Mouse (Mus musculus): ENCODE measurements around the gene Atp6v0a1. TPM values are rescaled to one million over a fixed set of nuclear protein-coding genes. Genes with fewer than 3 reads are reported as not detected.

Atp6v0a1 gene
- total and polyA plus RNA-seq, 2 experiments from 2014 or later, result 162 to 179 TPM

DNA sequence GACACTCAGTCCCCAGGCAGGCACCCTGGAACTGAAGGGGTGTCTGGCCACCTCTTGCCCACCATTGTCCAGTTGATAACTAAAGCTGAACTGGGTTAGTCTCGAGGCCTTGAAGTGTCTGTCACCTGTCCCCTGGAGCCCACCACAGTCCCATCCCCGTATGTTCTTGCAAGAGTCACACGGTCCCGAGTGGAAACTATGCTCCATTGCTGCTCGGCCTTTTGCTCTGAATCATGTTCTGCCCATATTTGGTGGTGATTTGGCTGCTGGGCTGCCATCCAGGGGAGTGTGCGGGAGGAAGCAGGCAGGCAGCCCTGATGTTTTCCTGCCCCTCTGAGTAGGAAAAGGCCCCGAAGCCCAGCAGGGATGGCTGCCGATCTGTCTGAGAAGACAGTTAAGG lies 50.9 kb downstream of the Atp6v0a1 start:
- Histone ChIP-seq H3K9ac (no peak overlapping the region), H3K4me1 (ENCODE audit: insufficient read depth) (no peaks in the 10 kb centered on the region), H3K4me2 (ENCODE audit: low read depth) (no peak overlapping the region), H3K27me3 (ENCODE audit: insufficient read depth, low read length) (no peaks in the 10 kb centered on the region), H3K36me3 (ENCODE audit: insufficient read depth) (peaks cover 78% of the 10 kb centered on the region), H3K4me3 (ENCODE audit: low read depth, low read length) (no peak overlapping the region), H3K27ac (ENCODE audit: low read depth, low read length) (no peak overlapping the region), H3K9me3 (ENCODE audit: low read length) (no peaks in the 10 kb centered on the region)
- 74% methylated on average over 8 of the region's 8 CpGs for WGBS
- TF ChIP-seq CTCF (IDR thresholded peaks at IDR 0.05; ENCODE audit: low read depth), result no peak
- ATAC-seq (no peak), DNase-seq (no peak)

DNA sequence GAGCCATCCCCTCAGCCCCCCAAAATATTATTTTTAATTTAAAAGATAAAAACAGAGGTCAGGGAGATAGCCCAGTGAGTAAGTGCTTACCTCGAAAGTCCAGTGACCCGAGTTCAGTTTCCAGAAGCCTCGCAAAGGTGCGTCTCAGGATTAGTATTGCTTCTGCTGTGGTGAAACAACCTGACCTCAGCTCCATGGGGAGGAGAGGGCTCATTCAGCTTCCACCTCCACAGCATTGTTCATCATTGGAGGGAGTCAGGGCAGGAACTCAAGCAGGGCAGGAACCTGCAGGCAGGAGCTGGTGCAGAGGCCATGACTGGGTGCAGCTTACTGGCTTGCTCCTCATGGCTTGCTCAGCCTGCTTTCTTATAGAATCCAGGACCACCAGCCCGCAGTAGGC lies 51.8 kb downstream of the Atp6v0a1 start:
- H3K9ac ChIP-seq, result no peak overlapping the region
- H3K27me3 ChIP-seq (ENCODE audit: insufficient read depth, low read length), result no peaks in the 10 kb centered on the region
- WGBS, result 87% methylated on average over 5 of the region's 5 CpGs
- DNase-seq (no peak), ATAC-seq (no peak)
- no peaks in the 10 kb centered on the region for H3K4me1 ChIP-seq (ENCODE audit: insufficient read depth)
- H3K9me3 ChIP-seq (ENCODE audit: low read length), result no peaks in the 10 kb centered on the region
- TF ChIP-seq CTCF (IDR thresholded peaks at IDR 0.05; ENCODE audit: low read depth), result no peak
- no peak overlapping the region for H3K4me3 ChIP-seq (ENCODE audit: low read depth, low read length)
- peaks cover 68% of the 10 kb centered on the region for H3K36me3 ChIP-seq (ENCODE audit: insufficient read depth)
- no peak overlapping the region for H3K27ac ChIP-seq (ENCODE audit: low read depth, low read length)
- no peak overlapping the region for H3K4me2 ChIP-seq (ENCODE audit: low read depth)

DNA sequence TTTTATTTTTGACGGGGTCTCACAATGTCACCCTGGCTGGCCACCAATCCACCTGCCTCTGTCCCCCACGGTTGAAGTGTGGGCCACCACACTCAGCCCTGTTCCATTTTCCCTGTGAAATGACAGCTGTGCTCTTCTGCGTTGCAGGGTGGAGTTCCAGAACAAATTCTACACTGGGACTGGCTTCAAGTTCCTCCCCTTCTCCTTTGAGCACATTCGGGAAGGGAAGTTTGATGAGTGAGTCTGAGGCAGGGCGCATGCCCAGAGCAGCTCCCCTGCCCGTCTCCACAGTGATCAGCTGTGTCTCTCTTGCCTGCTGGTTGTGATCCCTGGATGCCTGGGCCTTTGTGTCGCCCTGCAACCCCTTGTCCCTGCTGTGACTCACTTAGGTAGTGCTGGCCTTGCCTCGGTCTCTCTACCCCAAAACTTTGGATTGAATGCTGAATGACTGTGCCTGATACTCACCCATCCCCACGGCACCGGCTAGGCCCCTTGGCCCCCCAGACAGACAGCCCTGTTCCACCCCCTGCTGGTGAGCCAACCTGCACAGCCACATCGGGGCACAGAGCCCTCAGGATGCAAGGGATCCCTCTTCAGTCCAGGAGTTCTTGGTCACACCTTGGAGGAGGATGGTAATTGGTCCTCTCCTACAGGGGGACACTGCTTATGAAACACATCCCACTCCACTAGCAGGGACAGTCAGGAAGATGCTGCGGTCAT lies 53.1 kb downstream of the Atp6v0a1 start:
- peaks cover 56% of the 10 kb centered on the region for H3K36me3 ChIP-seq (ENCODE audit: insufficient read depth)
- H3K27me3 ChIP-seq (ENCODE audit: insufficient read depth, low read length), result no peaks in the 10 kb centered on the region
- no peak overlapping the region for H3K4me3 ChIP-seq (ENCODE audit: low read depth, low read length)
- no peak for TF ChIP-seq CTCF (IDR thresholded peaks at IDR 0.05; ENCODE audit: low read depth)
- no peaks in the 10 kb centered on the region for H3K9me3 ChIP-seq (ENCODE audit: low read length)
- no peak overlapping the region for H3K9ac ChIP-seq
- WGBS, result 73% methylated on average over 12 of the region's 12 CpGs
- peaks cover 4% of the 10 kb centered on the region; the same call in 1 of the 2 replicates for H3K4me1 ChIP-seq (ENCODE audit: insufficient read depth)
- ATAC-seq (no peak), DNase-seq (no peak)
- no peak overlapping the region for H3K27ac ChIP-seq (ENCODE audit: low read depth, low read length)
- H3K4me2 ChIP-seq (ENCODE audit: low read depth), result no peak overlapping the region

DNA sequence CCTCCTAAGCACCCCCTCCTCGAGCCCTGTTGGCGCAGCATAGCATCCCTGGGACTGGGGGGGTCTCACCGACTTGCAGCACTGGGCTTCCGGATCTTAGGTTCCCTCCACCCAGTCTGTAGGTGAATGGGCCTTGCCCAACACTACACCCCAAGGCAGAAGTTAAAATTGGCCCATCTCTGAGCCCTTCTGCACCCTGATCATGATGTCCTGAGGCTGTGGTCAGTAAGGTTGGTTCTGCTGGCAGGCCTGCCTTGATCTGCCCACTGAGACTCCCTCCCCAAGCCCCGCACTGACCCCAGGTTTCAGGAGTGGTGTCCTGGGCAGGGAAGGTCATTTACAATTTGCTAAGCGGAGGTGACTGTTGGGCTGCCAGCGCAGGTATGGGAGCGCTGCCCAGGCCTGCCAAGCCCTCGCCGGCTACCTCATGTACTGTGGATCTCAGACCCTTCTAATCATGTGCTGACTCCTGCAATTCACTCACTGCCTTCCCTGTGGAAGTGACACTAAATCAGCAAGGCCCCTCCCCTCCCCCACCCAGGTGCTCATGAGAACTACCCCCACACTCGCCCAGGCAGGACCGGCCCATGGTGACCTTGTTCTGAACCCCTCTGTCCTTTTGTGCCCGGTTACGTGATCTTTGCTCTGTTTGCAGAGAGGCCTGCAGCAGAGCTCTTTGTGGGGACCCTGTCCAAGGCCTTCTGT lies 53.9 kb downstream of the Atp6v0a1 start:
- DNase-seq (no peak), ATAC-seq (no peak)
- H3K27ac ChIP-seq (ENCODE audit: low read depth, low read length), result no peak overlapping the region

DNA sequence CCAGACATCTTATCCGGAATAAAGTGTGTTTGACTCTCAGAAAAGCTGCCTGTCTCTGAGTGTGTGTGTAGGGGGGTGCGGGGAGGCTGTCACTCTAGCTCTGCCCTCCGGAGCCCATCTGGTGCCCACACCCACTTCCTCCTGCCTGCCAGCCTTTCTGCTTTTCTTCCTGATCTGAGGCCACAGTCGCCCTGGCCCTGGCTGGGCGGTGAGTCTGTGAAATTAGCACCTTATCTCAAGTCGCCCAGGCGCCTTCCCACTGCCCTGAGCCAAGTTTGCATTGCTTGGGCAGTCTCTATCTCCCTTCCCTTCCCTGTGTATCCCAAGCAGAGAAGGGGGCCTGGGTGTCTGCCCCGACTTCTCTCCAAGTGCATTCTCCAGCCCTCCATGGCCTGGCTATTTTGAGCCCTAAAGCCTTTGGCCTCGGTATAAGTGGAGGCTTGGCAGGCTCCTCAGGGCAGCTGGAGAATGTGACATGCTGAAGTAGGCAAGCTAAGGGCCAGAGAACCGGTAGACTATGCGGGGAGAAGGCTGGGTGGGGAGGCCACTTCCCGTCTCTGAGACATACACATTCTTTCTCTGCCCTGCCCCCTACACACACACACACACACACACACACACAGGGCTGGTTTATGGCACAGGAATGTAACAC lies 54.5 kb downstream of the Atp6v0a1 start:
- H3K27me3 ChIP-seq (ENCODE audit: insufficient read depth, low read length), result no peaks in the 10 kb centered on the region
- DNase-seq, result no peak
- no peak for TF ChIP-seq CTCF (IDR thresholded peaks at IDR 0.05; ENCODE audit: low read depth)

More for the DNA sequence above, 53.9 kb downstream of the Atp6v0a1 start:
- H3K4me1 ChIP-seq (ENCODE audit: insufficient read depth), result peaks cover 4% of the 10 kb centered on the region; the same call in 1 of the 2 replicates
- no peaks in the 10 kb centered on the region for H3K9me3 ChIP-seq (ENCODE audit: low read length)
- WGBS, result 85% methylated on average over 14 of the region's 14 CpGs
- peaks cover 48% of the 10 kb centered on the region for H3K36me3 ChIP-seq (ENCODE audit: insufficient read depth)
- no peak overlapping the region for H3K4me3 ChIP-seq (ENCODE audit: low read depth, low read length)
- TF ChIP-seq CTCF (IDR thresholded peaks at IDR 0.05; ENCODE audit: low read depth), result no peak
- no peak overlapping the region for H3K9ac ChIP-seq
- H3K27me3 ChIP-seq (ENCODE audit: insufficient read depth, low read length), result no peaks in the 10 kb centered on the region
- no peak overlapping the region for H3K4me2 ChIP-seq (ENCODE audit: low read depth)

DNA sequence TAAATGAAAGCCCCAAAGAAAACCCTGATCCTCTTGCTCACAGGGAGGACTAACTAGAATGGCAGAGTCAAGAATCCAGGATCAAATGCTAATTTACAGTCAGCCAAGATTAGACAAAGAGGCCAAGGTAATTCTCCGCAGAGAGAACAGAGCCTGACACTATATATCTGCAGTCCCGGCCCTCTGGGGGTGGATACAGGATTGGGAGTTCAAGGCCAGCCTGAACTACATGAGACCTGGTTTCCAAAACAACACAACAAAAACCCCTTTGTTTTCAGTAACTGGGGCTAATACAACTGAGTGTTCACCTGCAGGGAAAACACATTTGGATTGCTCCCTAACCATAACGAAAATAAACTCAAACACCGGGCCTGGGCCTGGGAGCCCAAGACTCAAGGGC lies 55.2 kb downstream of the Atp6v0a1 start:
- H3K27me3 ChIP-seq (ENCODE audit: insufficient read depth, low read length), result no peaks in the 10 kb centered on the region
- WGBS, result 80% methylated on average over 4 of the region's 4 CpGs
- DNase-seq, result no peak
- no peaks in the 10 kb centered on the region for H3K9me3 ChIP-seq (ENCODE audit: low read length)
- no peak overlapping the region for H3K9ac ChIP-seq
- H3K27ac ChIP-seq (ENCODE audit: low read depth, low read length), result no peak overlapping the region
- H3K4me2 ChIP-seq (ENCODE audit: low read depth), result no peak overlapping the region
- H3K36me3 ChIP-seq (ENCODE audit: insufficient read depth), result peaks cover 37% of the 10 kb centered on the region
- ATAC-seq, result no peak
- no peak for TF ChIP-seq CTCF (IDR thresholded peaks at IDR 0.05; ENCODE audit: low read depth)
- peaks cover 4% of the 10 kb centered on the region; the same call in 1 of the 2 replicates for H3K4me1 ChIP-seq (ENCODE audit: insufficient read depth)
- H3K4me3 ChIP-seq (ENCODE audit: low read depth, low read length), result no peak overlapping the region

More for the DNA sequence above, 54.5 kb downstream of the Atp6v0a1 start:
- Histone ChIP-seq H3K9me3 (ENCODE audit: low read length) (no peaks in the 10 kb centered on the region), H3K4me3 (ENCODE audit: low read depth, low read length) (no peak overlapping the region), H3K4me2 (ENCODE audit: low read depth) (no peak overlapping the region), H3K9ac (no peak overlapping the region), H3K27ac (ENCODE audit: low read depth, low read length) (peak overlapping the region; percentile 31; the same call in 1 of the 2 replicates), H3K36me3 (ENCODE audit: insufficient read depth) (peaks cover 41% of the 10 kb centered on the region), H3K4me1 (ENCODE audit: insufficient read depth) (peaks cover 4% of the 10 kb centered on the region; the same call in 1 of the 2 replicates)
- ATAC-seq, result peak; percentile 40
- 52% methylated on average over 12 of the region's 12 CpGs for WGBS
